Mouse (Mus musculus): ENCODE data around the gene Myo1c. TPM values are rescaled to one million over a fixed set of nuclear protein-coding genes. Genes with fewer than 3 reads are reported as not detected.

The Myo1c gene
- total RNA-seq (2021): 10 to 100 TPM; 87.2 to 96.1 TPM
- long read RNA-seq, experiment 1, full-length matches to known transcripts: 51 of 67 reads
- long read RNA-seq, experiment 1, partial matches to known transcripts: 11 of 67 reads
- long read RNA-seq, experiment 1, other reads (novel, unspliced or antisense): 5 of 67 reads
- long read RNA-seq, experiment 2, full-length matches to known transcripts: 11 of 23 reads
- long read RNA-seq, experiment 2, partial matches to known transcripts: 6 of 23 reads
- long read RNA-seq, experiment 2, other reads (novel, unspliced or antisense): 6 of 23 reads

DNA sequence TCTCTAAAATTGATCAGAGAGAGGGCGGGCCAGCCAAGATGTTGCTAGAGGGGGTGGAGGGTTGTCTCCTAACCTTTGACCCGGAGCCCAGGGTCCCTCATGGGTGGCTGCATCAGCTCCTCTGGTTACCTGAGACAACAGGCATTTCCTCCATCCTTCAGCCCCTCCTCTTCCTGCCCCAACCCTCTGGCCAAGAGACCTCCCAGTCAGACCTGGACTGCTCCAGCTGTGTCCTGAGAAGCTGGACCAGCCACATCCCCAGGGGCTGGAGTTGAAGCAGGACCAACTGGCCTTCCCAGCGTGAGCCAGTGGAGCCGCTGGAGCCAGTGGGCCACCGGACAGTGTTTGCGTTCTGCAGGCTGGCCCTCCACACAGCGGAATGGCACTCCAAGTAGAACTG is at the start of gene Myo1c:
Gene Myo1c (plus strand): TSS at position 194 of the 400 bp plus-strand sequence.
- DNase-seq: peak; percentile 83 to 89

DNA sequence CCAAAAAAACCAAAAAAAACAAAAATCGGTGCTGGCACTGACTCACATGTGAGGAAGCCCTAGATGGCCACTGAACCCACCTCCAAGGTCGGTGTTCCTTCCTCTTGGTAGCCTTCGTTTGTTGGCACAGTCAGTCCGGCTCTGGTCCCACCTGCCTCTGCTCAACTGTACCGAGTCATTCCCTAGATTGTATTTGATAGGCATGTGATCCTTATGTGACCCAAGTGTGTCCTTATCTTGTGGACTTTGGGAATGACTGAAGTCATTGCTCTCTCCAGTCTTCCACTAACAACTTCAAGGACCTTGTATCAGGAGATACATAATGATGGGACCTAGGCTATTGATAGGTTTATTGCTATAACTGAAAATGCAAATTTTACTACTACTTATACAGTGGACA is 45.5 kb upstream of the Myo1c start:
- DNase-seq: no peak

DNA sequence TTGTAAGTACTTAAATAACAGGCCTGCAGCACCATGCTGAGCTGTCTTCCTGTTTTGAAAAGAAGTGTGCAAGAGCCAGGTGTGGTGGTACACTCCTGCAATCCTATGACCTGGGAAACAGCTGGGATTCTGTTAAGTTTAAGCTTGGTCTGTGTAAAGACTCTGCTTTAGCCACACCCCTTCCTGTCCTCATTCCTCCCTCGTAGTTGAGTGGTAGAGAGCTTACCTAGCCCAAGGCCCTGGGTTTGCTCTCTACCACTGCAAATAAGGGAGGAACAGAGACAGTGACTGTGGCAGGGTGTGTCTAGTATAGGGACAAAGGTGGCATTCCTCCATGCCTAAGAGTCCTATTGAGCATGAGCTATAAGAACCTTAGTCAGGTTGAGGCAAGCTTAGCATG is 45.0 kb upstream of the Myo1c start:
- DNase-seq: no peak

DNA sequence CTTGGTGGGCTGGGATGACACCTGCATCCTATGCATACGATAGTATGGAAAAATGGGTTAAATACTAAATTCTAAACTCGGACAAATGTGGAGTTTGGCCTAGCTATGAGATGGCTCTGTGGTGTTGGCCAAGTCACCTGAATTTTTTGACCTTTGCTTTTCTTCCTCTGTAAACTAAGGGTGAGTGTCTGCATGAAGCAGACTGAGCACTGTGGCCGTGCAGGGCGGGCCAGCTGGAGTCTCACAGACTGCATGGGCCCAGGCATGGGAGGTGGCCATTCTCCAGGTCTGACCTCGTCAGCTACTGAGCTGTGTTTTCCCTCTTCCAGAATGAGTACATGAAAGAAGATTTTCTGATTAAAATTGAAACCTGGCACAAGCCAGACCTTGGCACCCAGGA is 41.5 kb upstream of the Myo1c start:
- DNase-seq: no peak

DNA sequence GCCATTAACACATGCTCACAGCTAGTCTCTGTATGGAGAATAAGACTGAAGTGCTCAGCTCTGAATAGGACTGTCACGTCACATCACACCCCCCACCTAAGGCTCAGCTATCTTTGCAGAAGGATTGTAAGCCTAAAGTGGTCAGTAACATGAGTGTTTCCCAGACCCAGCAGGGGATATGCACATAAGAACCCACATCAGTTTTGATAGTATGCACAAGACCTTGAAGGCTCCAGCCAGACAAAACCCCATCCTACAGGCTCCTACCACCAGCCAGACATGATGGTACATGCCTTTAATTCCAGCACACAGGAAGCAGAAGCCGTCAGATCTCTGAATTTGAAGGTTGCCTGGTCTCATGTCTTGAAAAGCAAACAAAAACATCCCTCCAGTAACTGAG is 40.3 kb upstream of the Myo1c start:
- DNase-seq: no peak

DNA sequence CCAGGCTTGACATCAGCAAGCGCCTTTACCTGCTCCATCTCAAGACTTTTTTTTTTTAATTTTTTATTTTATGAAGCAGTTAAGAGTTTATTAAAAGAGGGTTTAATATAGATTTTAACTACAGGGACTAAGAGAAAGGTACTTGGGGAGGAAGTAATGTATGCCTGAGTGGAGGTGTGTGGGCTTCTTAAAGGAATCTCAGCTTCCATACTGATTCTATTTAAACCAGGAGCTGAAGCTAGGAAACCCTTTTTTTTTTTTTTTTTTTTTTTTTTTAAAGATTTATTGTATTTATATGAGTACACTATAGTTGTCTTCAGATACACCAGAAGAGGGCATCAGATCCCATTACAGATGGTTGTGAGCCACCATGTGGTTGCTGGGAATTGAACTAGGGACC is 35.5 kb upstream of the Myo1c start:
- DNase-seq: no peak

DNA sequence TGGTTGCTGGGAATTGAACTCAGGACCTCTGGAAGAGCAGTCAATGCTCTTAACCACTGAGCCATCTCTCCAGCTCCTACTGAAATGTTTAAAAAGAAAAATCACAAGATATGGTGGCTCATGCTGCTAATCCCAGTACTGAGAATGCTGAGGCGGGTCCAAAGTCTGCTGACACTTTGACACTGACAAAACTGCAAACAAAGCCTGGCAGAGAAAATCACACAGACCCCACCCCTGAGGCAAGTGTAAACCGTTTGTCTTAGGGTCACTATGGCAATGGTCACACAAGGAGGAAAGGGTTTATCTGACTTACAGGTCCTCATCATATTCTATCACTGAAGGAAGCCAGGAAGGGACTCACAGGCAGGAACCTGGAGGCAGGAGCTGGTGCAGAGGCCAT is 34.7 kb upstream of the Myo1c start:
- DNase-seq: no peak

DNA sequence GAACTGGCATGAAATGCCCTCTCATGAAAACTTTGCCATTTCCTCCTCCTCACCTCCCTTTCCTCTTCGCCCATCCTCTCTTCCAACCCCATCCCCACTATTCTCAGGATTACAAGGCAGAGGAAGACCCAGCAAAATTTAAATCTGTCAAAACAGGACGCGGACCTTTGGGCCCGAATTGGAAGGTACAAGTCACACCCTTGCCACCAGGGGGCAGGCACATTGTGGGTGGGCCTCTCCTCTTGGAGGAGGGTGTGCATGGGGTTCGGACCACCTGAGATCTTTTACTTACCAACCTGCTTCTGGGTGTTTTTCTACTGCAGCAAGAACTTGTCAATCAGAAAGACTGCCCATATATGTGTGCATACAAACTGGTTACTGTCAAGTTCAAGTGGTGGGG is 31.2 kb upstream of the Myo1c start:
- DNase-seq: no peak

DNA sequence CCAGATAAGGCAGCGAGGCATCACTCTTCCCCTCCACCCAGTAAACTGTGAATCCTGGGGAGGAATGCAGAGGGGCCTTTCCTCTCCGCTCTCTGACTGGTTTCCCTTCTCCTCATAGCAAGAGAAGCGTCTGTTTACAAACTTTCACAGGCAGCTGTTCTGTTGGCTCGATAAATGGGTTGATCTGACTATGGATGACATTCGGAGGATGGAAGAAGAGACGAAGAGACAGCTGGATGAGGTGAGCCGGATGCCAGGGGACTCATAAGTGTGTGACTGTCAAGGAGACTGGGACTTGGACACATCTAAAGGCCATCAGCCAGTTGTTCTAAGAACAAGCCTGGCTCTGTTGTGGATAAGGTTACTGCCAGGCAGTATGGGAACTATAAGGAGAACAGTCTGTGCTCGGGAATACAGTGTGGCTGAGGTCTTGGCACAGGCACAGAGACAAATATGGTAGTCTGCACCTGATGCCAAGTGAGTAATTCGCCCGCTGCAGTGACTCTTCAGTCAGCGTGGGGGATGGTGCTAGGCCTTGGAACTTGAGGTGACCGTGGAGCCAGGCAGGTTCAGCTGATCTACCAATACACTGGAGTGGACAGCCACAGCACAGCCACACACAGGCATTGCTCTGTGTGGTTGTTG is 30.0 kb upstream of the Myo1c start:
- peak; percentile 75 to 84 for DNase-seq

DNA sequence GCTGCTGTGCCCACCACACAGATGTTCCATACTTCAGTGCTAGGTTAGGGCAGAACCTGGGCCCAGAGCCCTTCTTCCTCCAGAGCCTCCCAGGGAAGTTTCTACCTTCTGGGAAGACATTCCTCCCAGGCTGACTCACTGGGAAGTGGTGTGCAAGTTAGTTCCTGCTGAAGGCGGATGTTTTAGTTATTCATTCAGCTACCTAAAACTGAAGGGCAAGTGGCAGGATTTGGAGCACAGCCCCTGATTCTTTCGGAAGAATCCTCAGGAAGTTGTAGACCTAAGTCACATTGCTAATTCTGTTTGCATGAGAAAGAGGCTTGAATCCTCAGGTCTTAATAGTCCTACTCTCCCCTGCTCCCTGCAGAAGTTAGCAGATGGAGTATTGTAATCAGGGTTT is 28.9 kb upstream of the Myo1c start:
- no peak for DNase-seq

DNA sequence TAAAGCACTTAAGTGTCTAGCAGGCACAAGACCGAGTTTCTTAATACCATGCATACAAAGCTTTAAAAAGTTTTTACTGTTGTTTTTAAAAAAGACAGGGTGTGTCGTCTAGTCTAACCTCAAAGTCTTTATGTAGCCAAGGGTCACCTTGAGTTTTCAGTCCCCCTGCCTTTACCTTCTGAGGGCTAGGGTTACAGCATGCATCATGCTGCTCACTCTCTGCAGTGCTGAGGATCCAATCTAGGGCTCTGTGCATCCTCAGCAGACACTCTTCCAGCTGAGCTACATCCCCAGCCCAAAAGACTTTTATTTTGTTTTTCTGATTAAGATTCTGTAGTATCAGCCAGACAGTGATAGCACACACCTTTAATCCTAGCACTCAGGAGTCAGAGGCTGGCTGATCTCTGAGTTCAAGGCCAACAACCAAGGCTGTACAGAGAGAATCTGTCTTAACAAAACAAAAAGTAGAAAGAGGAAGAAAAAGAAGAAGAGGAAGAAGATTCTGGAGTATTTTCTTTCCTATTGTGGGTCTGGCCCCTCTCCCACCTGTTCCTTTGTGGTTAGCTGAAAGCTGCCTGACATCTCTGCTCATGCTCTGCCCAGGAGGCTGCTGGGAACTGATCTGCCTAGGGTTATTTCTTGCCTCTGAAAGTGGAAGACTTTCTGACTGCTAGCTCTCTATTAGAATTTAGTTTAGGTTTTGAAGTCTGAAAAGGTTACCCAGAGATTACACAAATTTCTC is 27.5 kb upstream of the Myo1c start:
- no peak for DNase-seq

DNA sequence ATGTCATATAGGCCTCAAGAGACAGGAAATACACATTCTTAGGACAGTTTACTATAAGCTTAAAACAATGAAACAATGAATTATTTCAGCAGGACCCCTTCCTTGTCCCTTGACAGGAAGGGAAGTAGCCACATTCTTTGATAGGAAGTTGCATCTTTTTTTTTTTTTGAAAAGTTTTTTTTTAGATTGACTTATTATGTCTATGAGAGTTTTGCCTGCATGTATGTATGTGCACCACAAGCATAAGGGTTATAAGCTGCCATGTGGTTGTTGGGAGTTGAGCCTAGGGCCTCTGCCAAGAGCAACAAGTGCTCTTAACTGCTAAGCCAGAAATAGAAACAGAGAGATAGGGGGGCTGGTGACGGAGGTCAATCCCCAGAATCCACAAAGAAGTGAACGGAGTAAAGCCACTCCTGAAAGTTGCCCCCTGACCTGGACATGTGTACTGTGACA is 26.2 kb upstream of the Myo1c start:
- peak in 1 of 2 experiments; percentile 72 for DNase-seq

DNA sequence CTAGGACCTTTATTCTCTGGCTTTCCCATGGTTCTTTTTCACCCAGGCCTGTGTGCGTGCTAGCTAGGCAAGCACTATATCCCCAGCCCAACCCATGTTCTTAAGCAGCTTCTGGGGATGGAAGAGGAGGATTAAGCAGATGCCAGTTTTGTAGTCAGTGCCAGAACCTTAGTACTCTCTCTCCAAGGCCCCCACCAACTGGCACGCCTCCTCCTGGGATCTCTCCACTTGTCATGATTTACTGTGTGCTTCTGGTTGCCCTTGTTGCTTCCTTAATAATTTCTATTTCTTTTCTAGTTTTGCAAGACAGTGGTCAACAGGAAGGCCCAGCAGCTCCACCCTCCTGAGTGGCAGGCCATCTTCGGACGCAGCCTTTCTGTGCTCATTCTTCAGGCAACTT is 24.5 kb upstream of the Myo1c start:
- no peak for DNase-seq

DNA sequence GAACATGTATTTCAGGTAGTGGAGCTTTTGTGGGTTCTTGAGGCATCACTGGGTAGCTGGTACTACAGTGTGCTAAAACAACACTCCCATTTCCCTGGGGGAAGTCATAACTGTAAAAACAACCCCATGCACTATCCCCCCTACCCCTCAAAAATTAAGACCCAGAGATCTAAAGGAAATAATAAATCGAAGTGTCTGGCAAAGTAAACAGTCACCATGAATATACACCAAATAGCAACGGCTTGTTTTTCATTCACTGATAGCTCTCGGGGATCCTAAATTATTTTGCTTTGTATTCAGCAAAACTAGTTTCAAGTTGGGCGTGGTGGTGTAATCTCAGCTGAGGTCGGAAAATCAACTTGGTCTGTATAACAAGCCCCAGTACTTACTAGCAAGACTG is 20.2 kb upstream of the Myo1c start:
- DNase-seq: no peak

DNA sequence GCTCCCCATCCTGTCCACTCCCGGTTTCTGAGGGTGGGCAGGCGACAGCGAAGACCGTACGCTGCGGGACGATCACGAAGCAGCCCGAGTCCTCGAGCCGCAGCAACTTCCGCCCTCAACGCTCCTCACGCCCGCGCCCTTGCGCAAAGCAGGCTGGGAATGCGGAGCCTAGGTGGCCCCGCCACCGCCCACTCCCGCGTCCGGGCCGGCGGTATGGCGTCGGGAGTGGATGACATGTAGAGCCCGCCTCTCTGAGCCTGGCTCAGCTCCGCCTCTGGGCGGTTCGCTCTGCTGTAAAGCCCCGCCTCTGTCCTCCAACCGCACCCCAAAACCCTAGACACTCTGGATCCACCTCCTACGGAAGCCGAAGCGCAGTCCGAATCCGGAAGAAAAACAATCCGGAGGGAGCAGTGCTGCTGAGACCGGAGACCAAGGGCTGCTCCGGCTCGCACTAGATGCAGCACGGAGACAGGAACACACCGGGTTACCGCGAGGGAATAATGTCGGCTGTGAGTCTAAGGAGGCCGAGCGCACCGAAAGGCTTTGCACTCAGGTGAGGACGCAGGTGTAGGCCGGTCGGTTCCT is 19.6 kb upstream of the Myo1c start, which contains the start of gene Inpp5k:
Gene Inpp5k (plus strand): TSS at position 344 of the 585 bp plus-strand sequence.
- DNase-seq: peak; percentile 98 to 99

DNA sequence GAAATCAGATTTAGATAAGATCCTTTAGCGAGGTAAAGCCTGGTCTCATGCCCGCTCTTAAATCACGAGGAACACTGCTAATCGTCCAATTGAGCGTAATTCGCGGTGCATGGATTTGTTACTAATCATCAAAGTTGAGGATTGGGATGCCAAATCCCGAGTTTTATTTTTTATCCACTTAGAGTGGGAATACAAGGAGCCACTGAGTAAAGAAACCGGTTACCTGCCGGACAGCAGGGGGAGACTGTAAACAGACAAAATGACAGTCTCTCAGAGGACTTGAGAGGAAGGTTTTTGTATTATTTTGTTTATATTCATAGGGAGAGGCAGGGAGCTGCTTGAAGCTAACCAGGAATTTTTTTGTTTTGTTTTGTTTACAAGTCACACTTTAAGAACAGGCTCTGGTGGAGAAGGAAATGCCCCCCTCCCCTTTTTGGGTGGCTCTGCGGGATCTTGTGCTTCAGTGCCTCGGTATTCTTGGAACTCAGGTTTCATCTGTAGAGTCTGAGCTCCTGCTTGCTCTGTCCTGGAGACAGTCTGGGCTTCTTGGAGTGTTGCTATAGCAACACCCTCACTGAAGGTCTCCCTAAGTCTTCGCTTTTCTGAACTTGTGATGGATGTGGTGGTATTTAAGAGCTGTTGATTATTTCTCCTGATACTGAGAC is 18.6 kb upstream of the Myo1c start:
- DNase-seq: peak; percentile 52 to 60

DNA sequence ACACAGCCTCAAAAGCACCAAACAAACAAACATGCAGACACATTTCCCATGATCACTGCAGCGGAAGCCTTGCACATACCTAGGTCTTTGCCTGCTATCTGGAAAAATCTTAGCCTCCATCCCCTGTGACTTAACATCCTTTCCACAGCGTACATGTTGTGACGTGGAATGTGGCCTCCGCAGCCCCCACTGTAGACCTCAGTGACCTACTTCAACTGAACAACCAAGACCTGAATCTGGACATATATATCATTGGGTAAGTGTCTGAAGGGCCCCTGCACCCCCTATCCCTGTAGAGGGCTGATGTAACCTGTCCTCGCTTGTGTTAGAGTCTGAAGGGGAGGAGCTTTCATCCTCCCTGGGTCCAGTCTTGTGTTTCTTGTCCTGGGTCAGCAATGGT is 17.4 kb upstream of the Myo1c start:
- no peak for DNase-seq

DNA sequence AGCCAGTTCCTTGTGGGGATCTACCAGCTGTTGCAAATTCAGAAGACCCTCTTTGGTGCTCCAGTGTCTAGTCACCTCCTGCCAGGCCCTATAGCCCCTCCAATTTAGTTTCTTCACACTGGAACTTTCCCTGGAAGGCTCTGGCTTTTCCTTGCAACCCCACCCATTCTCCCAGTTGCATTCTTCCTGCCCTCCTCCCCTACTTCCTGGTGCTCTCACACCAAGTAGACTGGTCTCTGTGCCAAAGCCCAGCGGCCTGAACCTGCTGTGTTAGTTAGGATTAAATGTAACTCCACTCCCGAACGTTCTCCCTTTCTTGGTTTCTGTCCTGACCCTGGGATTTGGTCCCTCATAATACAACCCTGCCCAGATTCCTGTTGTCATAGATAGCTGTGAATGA is 15.5 kb upstream of the Myo1c start:
- DNase-seq: peak in 1 of 2 experiments; percentile 50

DNA sequence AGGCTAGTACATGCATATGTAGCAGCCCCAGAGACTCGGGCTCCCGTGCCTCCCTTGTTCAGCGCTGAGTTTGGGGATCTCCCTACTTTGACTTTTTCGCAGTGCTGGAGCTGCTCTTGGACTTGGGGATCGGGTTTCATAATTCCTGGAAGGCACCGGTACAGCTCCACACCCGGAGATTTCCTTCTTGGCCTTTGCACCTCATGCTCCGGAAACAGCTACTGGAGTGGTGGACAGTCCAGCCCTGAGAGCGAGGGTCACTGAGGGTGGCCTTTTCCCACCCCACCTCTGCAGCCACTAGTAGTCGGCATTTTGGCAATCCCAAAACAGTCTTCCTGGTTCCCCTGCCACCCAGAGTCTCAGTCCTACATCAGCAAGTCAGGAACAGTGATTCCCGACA is 15.0 kb upstream of the Myo1c start:
- DNase-seq: peak; percentile 50 to 80

DNA sequence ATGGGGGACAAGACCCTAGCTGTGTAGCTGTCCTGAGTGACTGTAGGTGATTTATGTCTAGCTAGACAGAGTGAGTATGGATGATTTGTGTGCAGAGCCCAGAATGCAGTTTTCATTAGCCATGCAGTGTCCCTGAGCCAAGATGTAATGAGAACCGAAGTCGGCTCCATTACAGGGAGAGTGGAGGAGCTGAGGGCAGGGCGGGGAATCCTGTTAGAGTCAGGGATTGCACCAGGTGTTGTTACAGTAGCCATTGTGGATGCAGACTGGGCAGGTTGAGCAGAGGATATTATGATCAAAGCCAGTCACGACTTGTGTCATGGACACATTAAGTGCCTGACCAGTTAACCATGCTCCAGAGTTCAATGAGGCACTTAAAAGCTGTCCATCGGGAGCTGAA is 7.0 kb upstream of the Myo1c start:
- no peak for DNase-seq

DNA sequence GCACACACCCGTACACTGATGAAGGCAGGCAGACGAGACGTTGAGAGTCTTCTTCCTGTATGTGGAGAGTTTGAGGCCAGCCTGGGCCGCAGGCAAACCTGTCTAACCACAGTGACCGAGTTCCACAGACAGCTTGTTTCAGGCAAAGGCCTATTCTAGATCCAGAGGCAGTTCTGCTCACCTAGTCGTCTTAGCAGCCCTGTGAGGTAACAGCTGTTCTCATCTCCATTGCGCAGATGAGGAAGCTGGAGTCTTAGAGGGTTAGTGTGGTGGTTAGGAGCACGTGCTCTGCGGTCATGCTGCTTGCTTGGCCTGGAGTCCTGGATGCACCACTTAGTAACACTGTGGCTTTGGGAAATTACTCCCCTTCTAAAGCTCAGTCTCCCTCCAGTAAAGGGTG is 5.6 kb upstream of the Myo1c start:
- DNase-seq: peak in 1 of 2 experiments; percentile 47

DNA sequence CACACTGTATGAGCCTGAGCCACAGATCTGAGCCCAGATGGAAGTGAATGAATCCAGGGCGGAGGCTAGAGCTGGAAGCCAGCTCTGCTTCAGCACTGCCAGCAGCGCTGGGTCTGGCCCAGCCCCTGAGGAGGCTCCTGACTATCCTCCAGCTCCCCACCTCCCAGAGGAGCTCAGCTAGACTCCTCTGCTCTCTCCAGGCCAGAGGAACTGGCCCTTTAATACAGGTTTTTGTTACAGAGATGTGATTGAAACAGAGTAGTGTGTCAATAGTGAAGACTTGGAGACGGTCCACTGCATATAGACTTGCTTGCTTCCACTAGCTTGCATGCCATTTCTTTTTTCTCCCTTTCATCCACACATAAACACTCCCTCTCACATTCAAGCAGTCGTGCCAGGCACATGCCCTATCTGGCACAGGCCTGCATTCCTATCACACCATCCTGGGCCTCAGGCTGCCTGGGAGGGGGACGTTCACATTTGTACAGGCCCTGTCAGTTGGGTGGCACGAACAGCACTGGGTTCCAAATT is 2.6 kb upstream of the Myo1c start:
- peak; percentile 79 to 80 for DNase-seq
